Mouse (Mus musculus) splenic B cell, adult 2 months (primary cell): ENCODE results near the gene Uba52.

Experiments used
- DNase-seq: peaks from one replicate; pipeline ENCODE4 v3.0.0-alpha.2; 2011; ENCODE audit warnings: low read depth, low spot score
- H3K27me3 ChIP-seq: 2 replicates; pipeline ENCODE4 v1.6.1; 2012; ENCODE audit warnings: mild to moderate bottlenecking, low read length, moderate library complexity, mixed read lengths; ENCODE audit not compliant: control insufficient read depth, poor library complexity, insufficient read depth, severe bottlenecking
- H3K36me3 ChIP-seq: 2 replicates; pipeline ENCODE4 v1.6.1; 2012; ENCODE audit warnings: mild to moderate bottlenecking, low read length, moderate library complexity, mixed read lengths; ENCODE audit not compliant: control insufficient read depth, poor library complexity, insufficient read depth, severe bottlenecking

The Uba52 gene

GRCm38 (mm10) chr8:70466305-70466704 is 44.3 kb downstream of the Uba52 start:
- H3K36me3 ChIP-seq = no peaks in the 10 kb centered on the region
- DNase-seq = no peak
- H3K27me3 ChIP-seq = no peaks in the 10 kb centered on the region

- no peak for DNase-seq
- Histone ChIP-seq H3K36me3 (no peaks in the 10 kb centered on the region), H3K27me3 (no peaks in the 10 kb centered on the region)
These were observed 44.9 kb downstream of the Uba52 start for GRCm38 (mm10) chr8:70465701-70466100.

GRCm38 (mm10) chr8:70464162-70464561 is 46.4 kb downstream of the Uba52 start:
- Histone ChIP-seq H3K36me3 (no peaks in the 10 kb centered on the region), H3K27me3 (no peaks in the 10 kb centered on the region)
- no peak for DNase-seq

GRCm38 (mm10) chr8:70463306-70463705 is 47.3 kb downstream of the Uba52 start:
- no peak for DNase-seq
- no peaks in the 10 kb centered on the region for H3K27me3 ChIP-seq
- H3K36me3 ChIP-seq = no peaks in the 10 kb centered on the region

- no peaks in the 10 kb centered on the region for H3K27me3 ChIP-seq
- no peaks in the 10 kb centered on the region for H3K36me3 ChIP-seq
- no peak for DNase-seq
These were observed 48.1 kb downstream of the Uba52 start for GRCm38 (mm10) chr8:70462516-70462813.

- DNase-seq = no peak
- Histone ChIP-seq H3K27me3 (no peaks in the 10 kb centered on the region), H3K36me3 (no peaks in the 10 kb centered on the region)
These were observed 48.7 kb downstream of the Uba52 start for GRCm38 (mm10) chr8:70461765-70462515.

GRCm38 (mm10) chr8:70460606-70461005 is 50.0 kb downstream of the Uba52 start:
- Histone ChIP-seq H3K27me3 (no peaks in the 10 kb centered on the region), H3K36me3 (no peaks in the 10 kb centered on the region)
- DNase-seq = no peak

- H3K27me3 ChIP-seq = no peaks in the 10 kb centered on the region
- DNase-seq = no peak
- H3K36me3 ChIP-seq = no peaks in the 10 kb centered on the region
These were observed 50.4 kb downstream of the Uba52 start for GRCm38 (mm10) chr8:70460199-70460598.

- H3K36me3 ChIP-seq = no peaks in the 10 kb centered on the region
- no peaks in the 10 kb centered on the region for H3K27me3 ChIP-seq
- peak; percentile 11 for DNase-seq
These were observed 51.0 kb downstream of the Uba52 start for GRCm38 (mm10) chr8:70459636-70460035.

- H3K36me3 ChIP-seq = no peaks in the 10 kb centered on the region
- no peaks in the 10 kb centered on the region for H3K27me3 ChIP-seq
- no peak for DNase-seq
These were observed 52.1 kb downstream of the Uba52 start for GRCm38 (mm10) chr8:70458462-70458861.
